Mouse (Mus musculus): ENCODE data around the gene Nlrx1. TPM values are rescaled to one million over a fixed set of nuclear protein-coding genes. Genes with fewer than 3 reads are reported as not detected.

Gene Nlrx1
- polyA plus RNA-seq, 1 experiment from 2014 or later: 4.5 TPM

DNA sequence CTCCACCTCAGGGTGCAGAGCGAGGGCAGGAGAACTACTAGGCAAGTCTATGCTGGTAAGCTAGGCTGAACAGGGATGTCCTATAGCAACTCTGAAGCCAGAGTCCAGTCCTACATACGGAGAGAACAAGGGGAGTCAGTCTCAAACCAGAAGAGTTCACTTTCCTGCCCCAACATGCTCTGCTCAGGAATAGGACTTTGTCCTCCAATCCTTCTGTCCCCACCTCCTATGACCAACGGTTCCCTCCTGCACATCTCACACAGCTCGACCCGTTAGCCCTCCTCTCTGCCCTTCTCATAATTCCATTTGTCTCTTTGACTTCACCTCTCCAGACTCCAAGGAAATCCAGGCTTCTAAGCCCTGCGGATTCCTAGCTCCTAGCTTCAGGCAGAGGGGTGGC lies 20.5 kb downstream of the Nlrx1 start:
- Histone ChIP-seq H3K27ac (replicated peaks) (no peak overlapping the region), H3K36me3 (no peaks in the 10 kb centered on the region), H3K9ac (replicated peaks) (no peak overlapping the region), H3K27me3 (replicated peaks) (no peaks in the 10 kb centered on the region), H3K9me3 (replicated peaks) (no peaks in the 10 kb centered on the region), H3K4me1 (peaks cover 14% of the 10 kb centered on the region), H3K4me2 (no peak overlapping the region), H3K4me3 (replicated peaks) (no peak overlapping the region)
- ATAC-seq (ENCODE audit: low FRiP score): no peak
- 88% methylated on average over 6 of the region's 6 CpGs for WGBS

DNA sequence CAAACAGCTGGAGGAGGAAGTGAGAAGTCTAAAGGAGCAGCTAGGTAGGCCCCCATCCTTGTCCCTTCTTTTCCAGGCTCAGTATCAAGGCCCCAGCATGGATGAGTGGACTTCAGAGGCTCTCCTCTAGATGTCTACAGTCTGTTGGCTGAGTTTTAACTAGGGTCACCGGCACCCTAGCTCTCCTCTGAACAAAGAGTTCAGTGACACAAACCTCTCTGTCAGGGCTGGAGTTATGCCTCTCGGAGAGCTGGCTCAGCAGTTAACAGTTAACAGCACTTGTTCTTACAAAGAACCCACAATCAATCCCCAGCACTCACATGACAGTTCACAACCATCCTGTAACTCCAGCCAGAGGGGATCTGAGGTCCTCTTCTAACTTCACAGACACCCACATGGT lies 24.8 kb downstream of the Nlrx1 start:
- no peak for ATAC-seq (ENCODE audit: low FRiP score)
- Histone ChIP-seq H3K9ac (replicated peaks) (no peak overlapping the region), H3K4me3 (replicated peaks) (no peak overlapping the region), H3K27me3 (replicated peaks) (no peaks in the 10 kb centered on the region), H3K36me3 (no peaks in the 10 kb centered on the region), H3K27ac (replicated peaks) (no peak overlapping the region), H3K4me2 (no peak overlapping the region), H3K9me3 (replicated peaks) (no peaks in the 10 kb centered on the region), H3K4me1 (0 out of 2 replicates have a peak, but pooled peaks cover 5% of the 10 kb centered on the region)
- WGBS: 26% methylated on average over 2 of the region's 2 CpGs

DNA sequence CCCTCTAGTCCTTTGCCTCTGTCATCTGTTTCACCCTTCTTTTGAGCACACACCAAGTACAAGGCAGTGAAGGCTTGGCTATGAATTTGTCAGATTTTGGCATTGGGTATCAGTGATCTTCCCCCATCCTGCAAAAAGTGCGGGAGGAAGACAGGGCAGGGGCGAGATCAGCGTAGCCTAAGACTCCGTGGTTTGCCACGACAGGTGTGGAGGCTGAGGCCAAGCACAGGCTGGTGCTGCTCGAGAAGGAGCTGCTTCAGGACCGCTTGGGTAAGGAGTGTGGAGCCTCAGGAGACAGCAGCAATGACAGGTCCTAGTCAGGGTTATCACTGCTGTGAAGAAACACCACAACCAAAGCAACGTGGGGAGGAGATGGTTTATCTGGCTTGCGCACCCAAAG lies 27.0 kb downstream of the Nlrx1 start:
- H3K9me3 ChIP-seq (replicated peaks): no peaks in the 10 kb centered on the region
- WGBS: 79% methylated on average over 9 of the region's 9 CpGs
- no peak overlapping the region for H3K4me2 ChIP-seq
- H3K27me3 ChIP-seq (replicated peaks): no peaks in the 10 kb centered on the region
- H3K36me3 ChIP-seq: no peaks in the 10 kb centered on the region
- 0 out of 2 replicates have a peak, but pooled peaks cover 5% of the 10 kb centered on the region for H3K4me1 ChIP-seq
- H3K27ac ChIP-seq (replicated peaks): no peak overlapping the region
- no peak for ATAC-seq (ENCODE audit: low FRiP score)
- H3K9ac ChIP-seq (replicated peaks): no peak overlapping the region
- H3K4me3 ChIP-seq (replicated peaks): no peak overlapping the region

DNA sequence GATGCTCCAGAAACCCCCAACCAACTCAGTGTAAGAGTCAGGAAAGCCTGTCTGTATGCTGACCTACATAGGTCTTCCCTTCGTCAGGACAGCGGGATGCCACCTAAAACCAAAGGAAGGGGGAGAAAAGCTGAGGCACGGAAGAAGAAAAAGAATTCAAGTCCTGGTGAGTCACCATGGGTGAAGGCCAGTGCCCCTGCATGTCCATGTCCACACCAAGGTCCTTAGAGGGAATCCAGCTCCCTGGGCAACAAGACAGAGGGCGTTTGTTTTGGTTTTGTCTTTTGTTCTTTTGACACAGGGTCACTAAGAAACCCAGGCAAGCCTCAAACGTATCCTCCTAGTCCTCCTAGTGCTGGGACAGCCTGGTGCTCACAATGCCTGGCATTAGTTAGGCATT lies 27.5 kb downstream of the Nlrx1 start:
- 53% methylated on average over 5 of the region's 5 CpGs for WGBS
- Histone ChIP-seq H3K4me3 (replicated peaks) (no peak overlapping the region), H3K9ac (replicated peaks) (no peak overlapping the region), H3K27ac (replicated peaks) (no peak overlapping the region), H3K27me3 (replicated peaks) (no peaks in the 10 kb centered on the region), H3K4me1 (0 out of 2 replicates have a peak, but pooled peaks cover 5% of the 10 kb centered on the region), H3K4me2 (no peak overlapping the region), H3K9me3 (replicated peaks) (no peaks in the 10 kb centered on the region), H3K36me3 (no peaks in the 10 kb centered on the region)
- ATAC-seq (ENCODE audit: low FRiP score): no peak

DNA sequence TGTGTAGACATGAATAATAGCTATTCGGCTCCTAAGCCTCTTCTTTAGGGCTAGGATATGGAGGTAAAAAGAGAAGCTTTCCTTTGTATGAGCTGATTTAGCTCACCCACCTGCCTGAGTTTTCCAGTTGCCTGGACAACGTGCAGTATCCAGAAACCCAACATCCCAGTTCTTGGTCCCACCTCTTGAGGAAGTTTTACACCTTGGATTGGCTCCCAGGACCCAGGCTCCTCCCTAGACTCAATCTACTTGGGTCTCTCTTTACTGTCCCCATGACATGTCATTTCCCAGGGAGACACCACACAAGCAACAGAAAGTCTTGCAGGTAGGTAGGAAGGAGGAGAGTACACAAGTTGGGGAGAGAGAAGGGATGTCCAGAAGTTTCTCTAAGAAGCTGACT lies 28.0 kb downstream of the Nlrx1 start, which contains the start of gene Ccdc153:
Ccdc153 (plus strand) TSS at position 278 of the 400 bp plus-strand sequence.
- no peaks in the 10 kb centered on the region for H3K27me3 ChIP-seq (replicated peaks)
- no peaks in the 10 kb centered on the region for H3K9me3 ChIP-seq (replicated peaks)
- H3K4me3 ChIP-seq (replicated peaks): no peak within 1 kb of the TSS
- H3K4me1 ChIP-seq: 0 out of 2 replicates have a peak, but pooled peaks cover 5% of the 10 kb centered on the region
- no peak within 1 kb of the TSS for H3K27ac ChIP-seq (replicated peaks)
- H3K36me3 ChIP-seq: no peaks in the 10 kb centered on the region
- no peak within 1 kb of the TSS for H3K9ac ChIP-seq (replicated peaks)
- no peak within 1 kb of the TSS for H3K4me2 ChIP-seq
- WGBS: 51% methylated on average over 2 of the region's 2 CpGs
- ATAC-seq (ENCODE audit: low FRiP score): no peak

DNA sequence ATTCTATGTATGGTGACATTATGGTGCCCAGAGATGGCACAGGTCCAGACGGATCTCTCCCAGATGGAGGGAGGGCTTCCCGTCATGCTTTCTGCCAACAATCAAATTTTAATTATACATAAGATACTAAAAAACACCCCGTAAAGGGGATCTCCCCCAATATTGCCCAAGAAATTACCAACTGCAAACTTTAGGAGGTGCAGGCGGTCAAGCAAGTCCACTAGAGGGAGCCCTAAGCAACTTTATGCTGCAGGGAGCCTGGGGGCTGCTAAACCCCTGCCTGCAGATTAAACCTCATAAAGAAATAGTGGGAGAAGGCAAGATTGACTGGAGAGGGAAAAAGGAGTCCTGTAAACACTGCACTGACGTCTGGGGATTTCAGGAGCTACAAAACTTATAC lies 29.0 kb downstream of the Nlrx1 start:
- Histone ChIP-seq H3K4me3 (replicated peaks) (no peak overlapping the region), H3K36me3 (no peaks in the 10 kb centered on the region), H3K4me1 (peaks cover 6% of the 10 kb centered on the region; the same call in 1 of the 2 replicates), H3K9ac (replicated peaks) (no peak overlapping the region), H3K4me2 (no peak overlapping the region), H3K27me3 (replicated peaks) (no peaks in the 10 kb centered on the region), H3K9me3 (replicated peaks) (no peaks in the 10 kb centered on the region), H3K27ac (replicated peaks) (no peak overlapping the region)
- no peak for ATAC-seq (ENCODE audit: low FRiP score)
- 8% methylated on average over 5 of the region's 5 CpGs for WGBS

DNA sequence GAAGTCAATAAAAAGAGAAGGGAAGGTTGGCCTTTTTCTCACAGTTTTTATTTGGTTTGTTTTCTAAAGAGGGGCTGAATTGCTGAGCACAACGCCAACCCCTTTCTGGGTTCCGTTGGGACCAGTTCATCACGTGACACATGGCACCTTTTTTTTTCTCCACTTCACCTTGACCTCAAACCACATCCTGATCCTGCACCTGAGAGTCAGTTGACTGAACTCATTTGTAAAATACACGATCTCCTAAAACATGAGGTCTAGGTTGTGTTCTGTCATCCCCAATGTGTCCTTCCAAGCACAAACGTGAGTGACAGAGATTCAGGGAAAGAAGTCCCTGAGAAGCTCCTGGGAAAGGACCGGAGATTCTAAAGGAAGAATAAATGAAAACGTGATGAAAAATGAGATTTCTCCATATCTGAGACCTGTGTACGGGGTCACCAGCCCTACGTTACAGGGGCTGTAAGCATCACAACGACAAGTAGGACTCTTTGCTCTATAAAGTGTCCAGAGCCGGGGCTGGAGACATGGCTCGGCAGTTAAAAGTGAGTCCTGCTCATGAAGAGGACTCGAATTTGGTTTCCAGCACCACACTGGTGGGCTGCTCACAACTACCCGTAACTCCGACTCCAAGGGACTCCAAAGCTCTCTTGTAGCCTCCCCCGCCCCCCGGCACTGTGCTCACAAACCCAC lies 29.8 kb downstream of the Nlrx1 start:
- no peaks in the 10 kb centered on the region for H3K27me3 ChIP-seq (replicated peaks)
- H3K27ac ChIP-seq (replicated peaks): no peak overlapping the region
- H3K4me2 ChIP-seq: no peak overlapping the region
- H3K9ac ChIP-seq (replicated peaks): no peak overlapping the region
- WGBS: 81% methylated on average over 17 of the region's 17 CpGs
- H3K36me3 ChIP-seq: no peaks in the 10 kb centered on the region
- H3K4me3 ChIP-seq (replicated peaks): no peak overlapping the region
- no peak for ATAC-seq (ENCODE audit: low FRiP score)
- H3K9me3 ChIP-seq (replicated peaks): no peaks in the 10 kb centered on the region
- H3K4me1 ChIP-seq: peaks cover 9% of the 10 kb centered on the region; the same call in 1 of the 2 replicates

DNA sequence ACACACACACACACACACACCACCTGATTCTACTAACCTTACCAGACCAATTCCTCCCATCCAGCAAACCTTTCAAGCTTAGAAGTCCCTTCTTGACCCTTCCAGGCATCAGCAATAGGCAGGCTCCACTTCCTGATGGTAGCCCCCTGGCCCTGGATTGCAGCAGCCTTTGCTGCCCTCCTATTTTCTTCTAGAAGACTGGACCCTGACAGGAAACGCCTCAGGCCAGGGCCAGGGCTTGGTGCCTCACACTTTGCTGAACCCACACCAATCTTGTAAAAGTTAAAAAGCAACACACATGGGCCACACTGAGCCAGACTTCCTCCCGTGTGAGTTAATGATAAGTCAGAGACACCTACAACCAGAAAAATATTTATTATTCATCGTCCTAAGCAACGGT lies 31.3 kb downstream of the Nlrx1 start:
- Histone ChIP-seq H3K4me2 (no peak overlapping the region), H3K9ac (replicated peaks) (no peak overlapping the region), H3K27me3 (replicated peaks) (no peaks in the 10 kb centered on the region), H3K4me1 (peaks cover 17% of the 10 kb centered on the region), H3K4me3 (replicated peaks) (no peak overlapping the region), H3K27ac (replicated peaks) (no peak overlapping the region), H3K9me3 (replicated peaks) (no peaks in the 10 kb centered on the region), H3K36me3 (no peaks in the 10 kb centered on the region)
- ATAC-seq (ENCODE audit: low FRiP score): no peak
- 87% methylated on average over 4 of the region's 4 CpGs for WGBS

DNA sequence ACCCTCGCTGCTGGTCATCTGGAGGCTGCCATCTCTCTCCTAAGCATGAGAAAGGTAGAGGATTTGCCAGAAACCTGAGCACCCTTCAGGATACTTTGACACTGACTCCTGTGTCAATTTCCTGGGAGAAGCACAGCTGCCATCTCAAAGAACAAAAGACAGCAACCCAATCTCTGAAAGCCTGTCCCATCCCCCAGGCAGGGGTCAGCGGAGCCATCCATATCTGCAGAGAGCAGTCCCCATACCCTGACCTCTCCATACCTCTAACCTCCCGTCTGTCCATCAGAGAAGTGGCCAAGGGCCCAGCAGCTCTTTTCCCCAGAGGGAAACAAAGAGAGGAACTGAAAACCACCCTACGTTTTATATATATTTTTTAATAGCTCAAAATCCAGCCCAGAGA lies 31.8 kb downstream of the Nlrx1 start:
- no peak overlapping the region for H3K4me3 ChIP-seq (replicated peaks)
- no peaks in the 10 kb centered on the region for H3K27me3 ChIP-seq (replicated peaks)
- no peaks in the 10 kb centered on the region for H3K9me3 ChIP-seq (replicated peaks)
- H3K36me3 ChIP-seq: no peaks in the 10 kb centered on the region
- H3K4me1 ChIP-seq: peaks cover 23% of the 10 kb centered on the region
- H3K4me2 ChIP-seq: no peak overlapping the region
- ATAC-seq (ENCODE audit: low FRiP score): no peak
- WGBS: 76% methylated on average over 4 of the region's 4 CpGs
- no peak overlapping the region for H3K27ac ChIP-seq (replicated peaks)
- no peak overlapping the region for H3K9ac ChIP-seq (replicated peaks)

DNA sequence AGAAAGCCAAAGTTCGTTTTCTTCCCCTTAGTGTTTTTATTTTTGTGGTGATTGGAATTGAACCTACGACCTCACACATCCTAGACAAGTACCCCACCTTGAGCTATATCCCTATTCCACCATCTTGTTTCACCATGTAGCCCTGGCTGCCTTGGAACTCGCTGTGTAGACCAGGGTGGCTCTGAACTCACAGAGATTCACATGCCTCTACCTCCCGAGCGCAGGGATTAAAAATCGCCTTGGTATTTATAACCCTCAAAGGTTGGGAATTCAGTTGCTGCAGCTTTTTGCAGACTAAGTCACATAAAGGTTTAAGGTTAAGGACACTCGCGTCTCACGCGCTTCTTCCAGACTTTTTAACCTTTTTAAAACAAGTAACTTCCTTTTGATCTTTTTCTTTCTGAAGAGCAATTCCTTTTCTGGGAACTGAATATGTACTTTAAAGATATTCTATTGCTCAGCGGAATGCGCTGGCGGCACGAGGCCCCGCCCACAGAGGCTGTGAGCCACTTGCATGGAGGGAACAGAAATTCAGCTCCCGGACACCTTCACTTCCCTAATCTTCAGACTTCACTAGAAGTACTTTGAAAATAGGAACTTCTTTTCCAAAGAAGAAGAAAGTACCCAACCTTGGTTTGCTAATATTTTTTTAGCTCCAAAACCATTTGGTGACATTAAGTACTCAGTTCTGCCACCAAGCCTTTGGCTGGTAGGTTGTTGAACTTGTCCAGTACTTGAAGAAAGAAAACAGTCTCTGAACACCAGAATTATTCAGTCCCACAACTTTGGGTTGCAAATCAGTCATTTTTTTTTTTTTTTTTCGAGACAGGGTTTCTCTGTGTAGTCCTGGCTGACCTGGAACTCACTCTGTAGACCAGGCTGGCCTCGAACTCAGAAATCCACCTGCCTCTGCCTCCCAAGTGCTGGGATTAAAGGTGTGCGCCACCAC lies 33.6 kb downstream of the Nlrx1 start:
- Histone ChIP-seq H3K9ac (replicated peaks) (peak overlapping the region; percentile 36; the same call in 1 of the 2 replicates), H3K27ac (replicated peaks) (peak overlapping the region; percentile 67), H3K4me1 (peaks cover 33% of the 10 kb centered on the region), H3K4me3 (replicated peaks) (peak overlapping the region; percentile 92), H3K4me2 (peak overlapping the region; percentile 54), H3K27me3 (replicated peaks) (no peaks in the 10 kb centered on the region), H3K36me3 (no peaks in the 10 kb centered on the region), H3K9me3 (replicated peaks) (no peaks in the 10 kb centered on the region)
- peak; percentile 42; the same call in 1 of the 2 replicates for ATAC-seq (ENCODE audit: low FRiP score)
- WGBS: 29% methylated on average over 19 of the region's 19 CpGs

DNA sequence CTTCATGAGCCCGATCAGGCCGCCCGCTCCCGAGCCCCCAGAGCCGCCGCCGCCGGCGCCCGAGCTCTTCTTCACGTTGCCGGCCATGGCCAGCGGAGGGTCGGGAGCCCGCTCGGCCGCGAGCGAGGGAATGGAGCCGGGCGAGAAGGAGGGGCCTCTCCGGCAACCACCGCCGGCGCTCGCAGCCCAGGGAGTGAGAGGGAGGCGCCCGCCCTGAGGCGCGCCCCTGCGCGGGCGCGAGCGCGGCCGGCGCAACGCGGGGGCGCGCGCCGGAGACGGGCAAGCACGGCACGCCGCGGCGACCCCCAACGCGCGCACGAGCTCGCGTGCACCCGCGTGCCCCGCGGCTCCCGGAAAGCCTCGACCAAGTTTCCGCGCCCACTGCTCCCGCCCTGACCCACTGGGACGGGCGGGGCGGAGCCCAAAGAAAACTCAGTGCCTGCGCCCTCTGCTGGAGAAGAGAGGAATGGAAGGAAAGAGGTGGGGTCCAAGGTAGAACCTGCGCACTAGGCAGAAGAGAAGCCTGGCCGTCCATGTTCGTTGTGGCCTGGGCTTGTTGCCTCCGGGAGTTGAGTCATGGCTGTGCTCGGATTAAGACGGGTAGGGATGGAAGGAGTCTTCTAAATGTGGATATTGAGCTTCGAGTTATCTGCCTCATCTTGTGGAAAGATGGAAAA lies 34.5 kb downstream of the Nlrx1 start, which contains the start of gene Cbl:
Cbl (minus strand) TSS at position 248 of the 677 bp plus-strand sequence.
- under 1% methylated on average over 59 of the region's 76 CpGs for WGBS
- peak within 1 kb of the TSS; percentile 92 for H3K9ac ChIP-seq (replicated peaks)
- H3K4me3 ChIP-seq (replicated peaks): peak within 1 kb of the TSS; percentile 92
- no peaks in the 10 kb centered on the region for H3K36me3 ChIP-seq
- H3K4me2 ChIP-seq: peak within 1 kb of the TSS; percentile 71
- peak; percentile 92 for ATAC-seq (ENCODE audit: low FRiP score)
- peaks cover 28% of the 10 kb centered on the region for H3K4me1 ChIP-seq
- no peaks in the 10 kb centered on the region for H3K27me3 ChIP-seq (replicated peaks)
- no peaks in the 10 kb centered on the region for H3K9me3 ChIP-seq (replicated peaks)
- peak within 1 kb of the TSS; percentile 97 for H3K27ac ChIP-seq (replicated peaks)

Measured in neural tube, embryonic 15.5 days (tissue).